Mouse (Mus musculus) G1E (cell line): ENCODE measurements around the gene Pcsk1n. TPM values are rescaled to one million over a fixed set of nuclear protein-coding genes. Genes with fewer than 3 reads are reported as not detected.
A peak's percentile ranks its signal among the peaks of the same experiment; 100 is the strongest.
"Not testable (repeated sequence)": the region's sequence is repeated elsewhere in the genome, so short reads cannot be mapped to it uniquely, and the experiment has no call there.

Experiments
- ATAC-seq: 2 replicates; pipeline ENCODE4 v1.8.0; 2016; ENCODE audit warnings: mild to moderate bottlenecking; ENCODE audit not compliant: insufficient number of reproducible peaks, poor library complexity, low FRiP score, severe bottlenecking; ENCODE audit errors: extremely low read depth
- DNase-seq: peaks from one replicate; pipeline ENCODE4 v3.0.0; 2012; ENCODE audit warnings: low spot score
- H3K27me3 ChIP-seq: 2 replicates; pipeline ENCODE4 v1.6.1; 2012; ENCODE audit warnings: mild to moderate bottlenecking, low read length, inconsistent platforms; ENCODE audit not compliant: insufficient read depth
- H3K36me3 ChIP-seq: replicated peaks from 2 replicates; pipeline ENCODE3; 2012; ENCODE audit warnings: mild to moderate bottlenecking, inconsistent platforms
- H3K4me1 ChIP-seq: 2 replicates; pipeline ENCODE4 v1.6.1; 2012; ENCODE audit warnings: low read depth, low read length, inconsistent platforms, mixed read lengths; ENCODE audit not compliant: insufficient read depth
- H3K4me3 ChIP-seq: 2 replicates; pipeline ENCODE4 v1.5.1; 2012; ENCODE audit warnings: low read depth, mild to moderate bottlenecking, inconsistent platforms, low read length, moderate library complexity, mixed read lengths
- H3K9me3 ChIP-seq: replicated peaks from 2 replicates; pipeline ENCODE4 v1.6.1; 2012; ENCODE audit warnings: inconsistent platforms
- CTCF ChIP-seq: IDR thresholded peaks from 2 replicates; pipeline ENCODE4 v1.5.1; 2012; ENCODE audit warnings: low read depth, low read length, inconsistent platforms, mixed read lengths
- GATA1 ChIP-seq: IDR thresholded peaks from 2 replicates; pipeline ENCODE4 v1.6.1; 2012; ENCODE audit warnings: borderline replicate concordance, low read length, inconsistent platforms, mixed read lengths
- GATA2 ChIP-seq: IDR thresholded peaks from 2 replicates; pipeline ENCODE4 v1.6.1; 2012; ENCODE audit warnings: low read depth, low read length, inconsistent platforms, borderline replicate concordance
- POLR2AphosphoS5 ChIP-seq: IDR thresholded peaks from 2 replicates; pipeline ENCODE4 v1.6.1; 2012; ENCODE audit warnings: low read depth, low read length, inconsistent platforms; ENCODE audit not compliant: insufficient replicate concordance
- TAL1 ChIP-seq: conservative IDR thresholded peaks from 2 replicates; pipeline ENCODE4 v1.6.1; 2012; ENCODE audit warnings: low read depth, low read length, inconsistent platforms, mixed read lengths
- polyA plus RNA-seq: library from polyadenylated mRNA; stranded (reverse); fragments of >175 nt; gene quantifications from 2 replicates; pipeline ENCODE4 v1.2.3, GENCODE M21; 2012
- total RNA-seq, 2 experiments: library from RNA; stranded (forward) in 1 of 2; stranded (reverse) in 1 of 2; fragments of 200-1000 nt in 1 of 2; fragments of >200 nt in 1 of 2; fragmentation: Nextera tagmentation in 1 of 2; gene quantifications; 2 replicates each; pipeline ENCODE4 v1.2.3; 2014 to 2017

Gene Pcsk1n
- total and polyA plus RNA-seq, 3 experiments: not detected

GRCm38 (mm10) chrX:7898211-7898610, 21.4 kb upstream of the Pcsk1n start:
- DNase-seq (no peak), ATAC-seq (no peak)
- no peak for TF ChIP-seq TAL1
- TF ChIP-seq GATA1: no peak
- TF ChIP-seq GATA2: no peak
- no peak for TF ChIP-seq CTCF
- no peak for TF ChIP-seq POLR2AphosphoS5
- Histone ChIP-seq H3K9me3 (no peaks in the 10 kb centered on the region), H3K4me3 (peak overlapping the region; percentile 80), H3K36me3 (peaks cover 57% of the 10 kb centered on the region), H3K27me3 (no peaks in the 10 kb centered on the region), H3K4me1 (peaks cover 12% of the 10 kb centered on the region)

GRCm38 (mm10) chrX:7898880-7899874, 20.4 kb upstream of the Pcsk1n start, which contains the start of the genes Pqbp1 and Timm17b:
TSS of gene Pqbp1 (minus strand) at chrX:7899269.
TSS of gene Timm17b (plus strand) at chrX:7899357.
- DNase-seq (peak; percentile 77), ATAC-seq (peak; percentile 97)
- TF ChIP-seq GATA2 (no peak), GATA1 (no peak), POLR2AphosphoS5 (no peak), TAL1 (no peak), CTCF (no peak)
- Histone ChIP-seq H3K4me3 (peak within 1 kb of the TSS; percentile 80), H3K36me3 (peaks cover 56% of the 10 kb centered on the region), H3K4me1 (peaks cover 12% of the 10 kb centered on the region), H3K9me3 (no peaks in the 10 kb centered on the region), H3K27me3 (no peaks in the 10 kb centered on the region)

- no peak for TF ChIP-seq GATA2
- no peak for TF ChIP-seq GATA1
- TF ChIP-seq POLR2AphosphoS5: no peak
- no peak for TF ChIP-seq CTCF
- no peak for TF ChIP-seq TAL1
- no peaks in the 10 kb centered on the region for H3K27me3 ChIP-seq
- no peaks in the 10 kb centered on the region for H3K9me3 ChIP-seq
- ATAC-seq (no peak), DNase-seq (no peak)
- no peak overlapping the region for H3K4me3 ChIP-seq
- H3K36me3 ChIP-seq: peaks cover 61% of the 10 kb centered on the region
- H3K4me1 ChIP-seq: peaks cover 9% of the 10 kb centered on the region; the same call in 1 of the 2 replicates
Observed at GRCm38 (mm10) chrX:7904441-7904840, 15.2 kb upstream of the Pcsk1n start.

GRCm38 (mm10) chrX:7907735-7908134, 11.9 kb upstream of the Pcsk1n start, which contains the start of gene Gm10491:
TSS of gene Gm10491 (minus strand) at chrX:7907835.
- Histone ChIP-seq H3K36me3 (peaks cover 44% of the 10 kb centered on the region), H3K9me3 (no peaks in the 10 kb centered on the region), H3K4me3 (no peak within 1 kb of the TSS), H3K27me3 (no peaks in the 10 kb centered on the region), H3K4me1 (no peaks in the 10 kb centered on the region)
- no peak for DNase-seq
- no peak for ATAC-seq
- TF ChIP-seq GATA2 (no peak), CTCF (no peak), POLR2AphosphoS5 (no peak), GATA1 (no peak), TAL1 (no peak)

GRCm38 (mm10) chrX:7909242-7909641, 10.4 kb upstream of the Pcsk1n start, which contains the start of gene Gm10490:
TSS of gene Gm10490 (plus strand) at chrX:7909542.
- not testable (repeated sequence) for H3K27me3 ChIP-seq

GRCm38 (mm10) chrX:7910473-7910872, 9.1 kb upstream of the Pcsk1n start:
- H3K4me1 ChIP-seq: no peaks in the 10 kb centered on the region

More at GRCm38 (mm10) chrX:7909242-7909641, 10.4 kb upstream of the Pcsk1n start, which contains the start of gene Gm10490:
- peaks cover 32% of the 10 kb centered on the region for H3K36me3 ChIP-seq
- ATAC-seq, H3K4me3 ChIP-seq, H3K4me1 ChIP-seq, DNase-seq, H3K9me3 ChIP-seq: not testable (repeated sequence)

GRCm38 (mm10) chrX:7915669-7916068, 4.0 kb upstream of the Pcsk1n start:
- not testable (repeated sequence) for DNase-seq, H3K4me3 ChIP-seq, H3K36me3 ChIP-seq, H3K4me1 ChIP-seq, ATAC-seq, H3K9me3 ChIP-seq
- H3K27me3 ChIP-seq: peaks cover 13% of the 10 kb centered on the region

More at GRCm38 (mm10) chrX:7910473-7910872, 9.1 kb upstream of the Pcsk1n start:
- Histone ChIP-seq H3K4me3 (no peak overlapping the region), H3K36me3 (peaks cover 24% of the 10 kb centered on the region), H3K9me3 (no peaks in the 10 kb centered on the region), H3K27me3 (no peaks in the 10 kb centered on the region)
- DNase-seq: no peak
- ATAC-seq: no peak
- TF ChIP-seq POLR2AphosphoS5: no peak
- no peak for TF ChIP-seq GATA2
- TF ChIP-seq GATA1: no peak
- no peak for TF ChIP-seq TAL1
- TF ChIP-seq CTCF: no peak

- DNase-seq, ATAC-seq, H3K4me3 ChIP-seq, H3K4me1 ChIP-seq, H3K9me3 ChIP-seq, H3K36me3 ChIP-seq: not testable (repeated sequence)
- H3K27me3 ChIP-seq: peaks cover 27% of the 10 kb centered on the region
Observed at GRCm38 (mm10) chrX:7917960-7918359, 1.7 kb upstream of the Pcsk1n start.
